Mouse (Mus musculus) kidney, postnatal 10 days (tissue): ENCODE measurements around the gene Ncmap.

Experiments
- DNase-seq: peaks from one replicate; pipeline ENCODE4 v3.0.0; 2021; ENCODE audit warnings: mixed read lengths

Gene Ncmap

GRCm38 (mm10) chr4:135397991-135398390 is at the start of gene Ncmap:
Gene Ncmap, minus strand, starts transcription at chr4:135398227.
- no peak for DNase-seq

GRCm38 (mm10) chr4:135442473-135442872 is 44.4 kb upstream of the Ncmap start:
- no peak for DNase-seq

- DNase-seq, result no peak
Measured at GRCm38 (mm10) chr4:135439904-135440522, 42.0 kb upstream of the Ncmap start.

- peak; percentile 76 for DNase-seq
Measured at GRCm38 (mm10) chr4:135439188-135439647, 41.2 kb upstream of the Ncmap start.

- no peak for DNase-seq
Measured at GRCm38 (mm10) chr4:135437924-135438323, 39.9 kb upstream of the Ncmap start.

GRCm38 (mm10) chr4:135436291-135436690 is 38.3 kb upstream of the Ncmap start:
- DNase-seq, result peak; percentile 62

GRCm38 (mm10) chr4:135434395-135434789 is 36.4 kb upstream of the Ncmap start:
- no peak for DNase-seq

- DNase-seq, result peak; percentile 91
Measured at GRCm38 (mm10) chr4:135433443-135434394, 35.7 kb upstream of the Ncmap start, which contains the start of gene Rcan3. Gene Rcan3, minus strand, starts transcription at chr4:135433853.

- DNase-seq, result peak; percentile 39
Measured at GRCm38 (mm10) chr4:135433086-135433442, 35.0 kb upstream of the Ncmap start.

- no peak for DNase-seq
Measured at GRCm38 (mm10) chr4:135429990-135430760, 32.1 kb upstream of the Ncmap start.

- DNase-seq, result no peak
Measured at GRCm38 (mm10) chr4:135429383-135429782, 31.4 kb upstream of the Ncmap start.

GRCm38 (mm10) chr4:135426587-135426986 is 28.6 kb upstream of the Ncmap start:
- no peak for DNase-seq

GRCm38 (mm10) chr4:135425625-135426024 is 27.6 kb upstream of the Ncmap start:
- DNase-seq, result no peak

- DNase-seq, result no peak
Measured at GRCm38 (mm10) chr4:135420961-135421360, 22.9 kb upstream of the Ncmap start.

- DNase-seq, result no peak
Measured at GRCm38 (mm10) chr4:135420416-135420815, 22.4 kb upstream of the Ncmap start.

- DNase-seq, result no peak
Measured at GRCm38 (mm10) chr4:135419996-135420395, 22.0 kb upstream of the Ncmap start.

- no peak for DNase-seq
Measured at GRCm38 (mm10) chr4:135416367-135416766, 18.3 kb upstream of the Ncmap start.

- no peak for DNase-seq
Measured at GRCm38 (mm10) chr4:135413491-135413890, 15.5 kb upstream of the Ncmap start.

- peak; percentile 77 for DNase-seq
Measured at GRCm38 (mm10) chr4:135411633-135412032, 13.6 kb upstream of the Ncmap start.

- peak; percentile 55 for DNase-seq
Measured at GRCm38 (mm10) chr4:135406180-135406579, 8.2 kb upstream of the Ncmap start.

- no peak for DNase-seq
Measured at GRCm38 (mm10) chr4:135404916-135405315, 6.9 kb upstream of the Ncmap start.

- DNase-seq, result no peak
Measured at GRCm38 (mm10) chr4:135404048-135404447, 6.0 kb upstream of the Ncmap start.

GRCm38 (mm10) chr4:135401881-135402280 is 3.9 kb upstream of the Ncmap start:
- no peak for DNase-seq
